Mouse (Mus musculus): ENCODE results near the gene Tnni3k. TPM values are rescaled to one million over a fixed set of nuclear protein-coding genes. Genes with fewer than 3 reads are reported as not detected.

Gene Tnni3k
- polyA plus RNA-seq, 1 experiment from 2014 or later = not detected

DNA sequence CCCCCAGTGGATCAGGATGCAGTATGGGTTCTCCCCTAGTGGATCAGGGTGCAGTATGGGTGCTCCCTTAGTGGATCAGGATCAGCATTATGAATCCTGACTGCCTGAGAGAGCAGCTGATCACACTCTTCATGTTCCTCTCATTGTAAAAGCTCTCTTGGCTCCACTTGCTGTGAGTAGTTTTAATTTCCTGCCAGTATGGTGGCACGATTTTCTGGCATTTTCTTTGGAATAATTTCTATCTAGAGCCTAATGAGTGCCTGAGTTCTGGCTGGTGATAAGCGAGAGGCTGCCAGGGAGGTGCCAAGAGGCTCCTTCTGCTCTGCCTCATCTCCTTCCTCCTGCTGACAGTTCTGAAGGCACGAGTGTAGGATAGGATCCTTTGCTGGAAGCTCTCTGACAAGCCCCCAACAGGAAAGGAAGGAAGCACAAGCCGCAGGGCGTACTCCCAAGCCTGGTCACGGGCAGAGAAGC is 109.5 kb downstream of the Tnni3k start:
- no peak for ATAC-seq (ENCODE audit: insufficient number of reproducible peaks, insufficient read depth, low FRiP score, low TSS enrichment, low read depth)
- H3K9ac ChIP-seq (replicated peaks) = no peak overlapping the region
- H3K9me3 ChIP-seq = no peaks in the 10 kb centered on the region
- WGBS = 75% methylated on average over 6 of the region's 6 CpGs
- H3K36me3 ChIP-seq = no peaks in the 10 kb centered on the region
- H3K4me1 ChIP-seq (replicated peaks) = no peaks in the 10 kb centered on the region
- H3K4me2 ChIP-seq = no peak overlapping the region
- no peaks in the 10 kb centered on the region for H3K27me3 ChIP-seq
- no peak overlapping the region for H3K4me3 ChIP-seq (replicated peaks)
- no peak overlapping the region for H3K27ac ChIP-seq

DNA sequence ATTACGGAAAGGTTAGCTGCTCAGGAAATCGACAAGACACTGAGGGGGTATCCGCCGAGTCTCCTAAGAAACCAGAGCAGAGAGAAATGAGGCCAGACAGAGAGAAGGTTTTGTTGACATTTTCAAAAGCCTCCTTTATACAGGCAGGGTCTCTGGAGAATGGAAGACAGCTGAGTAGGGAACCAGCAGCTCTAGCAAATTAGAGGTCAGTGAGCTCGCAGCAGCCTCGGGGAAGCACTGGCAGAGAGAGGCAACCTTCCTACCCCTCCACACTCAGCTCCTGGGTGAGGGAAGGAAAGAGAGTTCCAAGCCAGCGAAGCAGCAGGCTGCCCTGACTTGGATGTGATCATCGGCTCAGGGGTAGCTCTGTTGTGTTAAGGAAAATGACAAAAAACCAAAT is 127.5 kb downstream of the Tnni3k start:
- no peaks in the 10 kb centered on the region for H3K4me1 ChIP-seq (replicated peaks)

DNA sequence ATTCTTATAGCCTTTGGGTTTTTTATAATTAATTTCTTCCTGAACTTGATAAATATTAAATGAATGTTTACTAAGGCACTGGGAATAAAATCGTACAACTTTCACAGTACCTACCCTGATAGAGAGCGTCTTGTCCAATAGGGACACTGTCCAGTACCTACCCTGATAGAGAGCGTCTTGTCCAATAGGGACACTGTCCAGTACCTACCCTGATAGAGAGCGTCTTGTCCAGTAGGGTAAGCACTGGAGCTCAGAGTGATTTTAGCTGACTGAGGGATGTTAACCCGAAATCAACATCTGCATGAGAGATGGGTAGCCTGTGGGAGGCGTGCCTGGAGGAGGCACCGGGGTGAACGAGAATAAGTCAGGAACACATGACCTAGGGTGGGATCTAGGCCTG is 130.3 kb downstream of the Tnni3k start:
- no peak overlapping the region for H3K27ac ChIP-seq
- no peak overlapping the region for H3K4me3 ChIP-seq (replicated peaks)
- H3K4me1 ChIP-seq (replicated peaks) = no peaks in the 10 kb centered on the region
- no peaks in the 10 kb centered on the region for H3K36me3 ChIP-seq
- no peak for ATAC-seq (ENCODE audit: insufficient number of reproducible peaks, insufficient read depth, low FRiP score, low TSS enrichment, low read depth)
- no peaks in the 10 kb centered on the region for H3K27me3 ChIP-seq
- H3K9ac ChIP-seq (replicated peaks) = no peak overlapping the region
- no peaks in the 10 kb centered on the region for H3K9me3 ChIP-seq
- H3K4me2 ChIP-seq = no peak overlapping the region
- 91% methylated on average over 8 of the region's 8 CpGs for whole genome bisulfite sequencing

More for the DNA sequence above, 127.5 kb downstream of the Tnni3k start:
- Histone ChIP-seq H3K4me2 (no peak overlapping the region), H3K9me3 (no peaks in the 10 kb centered on the region), H3K9ac (replicated peaks) (no peak overlapping the region), H3K27me3 (no peaks in the 10 kb centered on the region), H3K27ac (no peak overlapping the region), H3K4me3 (replicated peaks) (no peak overlapping the region), H3K36me3 (no peaks in the 10 kb centered on the region)
- no peak for ATAC-seq (ENCODE audit: insufficient number of reproducible peaks, insufficient read depth, low FRiP score, low TSS enrichment, low read depth)
- WGBS = 67% methylated on average over 8 of the region's 8 CpGs

DNA sequence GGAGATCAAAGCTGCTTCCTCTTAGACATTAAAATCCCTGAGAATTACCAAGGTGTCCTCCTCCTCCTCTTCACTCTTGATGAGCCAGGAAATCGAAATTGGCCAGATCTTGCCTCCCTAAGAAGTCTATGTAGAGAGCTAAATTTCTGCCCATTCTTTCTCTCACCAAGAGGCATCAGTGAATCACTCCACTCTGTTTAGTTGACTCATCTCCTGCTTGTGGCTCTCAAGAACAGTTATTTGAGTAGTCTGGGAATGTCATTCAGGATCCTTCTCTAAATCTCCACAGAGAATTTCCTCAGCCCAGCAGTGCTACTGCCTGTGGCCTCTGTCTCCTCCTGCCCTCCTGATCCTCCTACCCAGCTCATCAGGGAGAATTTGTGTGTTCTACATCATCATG is 139.6 kb downstream of the Tnni3k start:
- H3K27me3 ChIP-seq = no peaks in the 10 kb centered on the region
- 79% methylated on average over 1 of the region's 1 CpGs for WGBS
- H3K9me3 ChIP-seq = no peaks in the 10 kb centered on the region
- ATAC-seq (ENCODE audit: insufficient number of reproducible peaks, insufficient read depth, low FRiP score, low TSS enrichment, low read depth) = no peak
- no peak overlapping the region for H3K4me2 ChIP-seq
- H3K36me3 ChIP-seq = no peaks in the 10 kb centered on the region
- H3K9ac ChIP-seq (replicated peaks) = no peak overlapping the region
- H3K4me1 ChIP-seq (replicated peaks) = no peaks in the 10 kb centered on the region
- no peak overlapping the region for H3K27ac ChIP-seq
- H3K4me3 ChIP-seq (replicated peaks) = no peak overlapping the region

DNA sequence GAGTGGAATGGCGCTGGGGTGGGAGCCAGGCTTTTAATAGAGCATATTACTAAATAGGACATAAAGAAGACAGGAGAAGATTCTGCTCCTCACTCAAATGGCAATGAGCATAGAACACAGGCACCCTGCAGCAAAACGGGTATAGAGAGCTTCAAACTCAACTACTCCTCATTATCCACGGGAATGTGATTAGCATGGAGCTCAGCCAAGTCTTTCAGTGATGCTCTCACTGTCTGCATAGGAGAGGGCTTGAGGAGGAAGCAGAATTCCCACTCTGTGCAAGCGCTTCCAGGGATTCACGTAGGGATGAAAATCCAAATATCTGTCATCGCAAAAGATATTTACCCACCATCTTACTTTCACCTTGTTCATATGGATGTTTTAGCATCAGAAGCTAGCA is 141.6 kb downstream of the Tnni3k start:
- WGBS = 66% methylated on average over 6 of the region's 6 CpGs
- no peak overlapping the region for H3K4me2 ChIP-seq
- H3K4me1 ChIP-seq (replicated peaks) = no peaks in the 10 kb centered on the region
- no peaks in the 10 kb centered on the region for H3K9me3 ChIP-seq
- H3K27me3 ChIP-seq = no peaks in the 10 kb centered on the region
- H3K4me3 ChIP-seq (replicated peaks) = no peak overlapping the region
- ATAC-seq (ENCODE audit: insufficient number of reproducible peaks, insufficient read depth, low FRiP score, low TSS enrichment, low read depth) = no peak
- no peak overlapping the region for H3K27ac ChIP-seq
- no peak overlapping the region for H3K9ac ChIP-seq (replicated peaks)
- no peaks in the 10 kb centered on the region for H3K36me3 ChIP-seq

DNA sequence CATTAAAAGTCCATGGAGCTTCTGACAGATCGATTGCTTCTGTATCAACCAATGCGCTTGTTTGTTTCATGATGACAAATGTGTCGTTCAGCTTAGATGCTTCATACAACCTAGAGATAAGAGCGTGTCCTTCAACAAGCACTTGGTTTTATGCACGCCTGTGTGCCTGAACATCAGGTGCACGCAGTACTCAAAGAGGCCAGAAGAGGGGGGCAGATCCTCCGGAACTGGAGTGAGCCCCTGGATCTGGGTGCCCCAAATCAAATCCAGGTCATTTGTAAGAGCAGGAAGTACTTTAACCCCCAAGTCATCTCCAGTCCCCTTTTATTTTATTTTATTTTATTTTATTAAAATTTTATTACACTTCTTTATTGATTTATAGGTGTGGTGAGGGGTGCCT is 158.5 kb downstream of the Tnni3k start:
- Histone ChIP-seq H3K27me3 (no peaks in the 10 kb centered on the region), H3K4me1 (replicated peaks) (no peaks in the 10 kb centered on the region), H3K9ac (replicated peaks) (no peak overlapping the region), H3K36me3 (no peaks in the 10 kb centered on the region), H3K27ac (no peak overlapping the region), H3K4me3 (replicated peaks) (no peak overlapping the region), H3K4me2 (no peak overlapping the region), H3K9me3 (no peaks in the 10 kb centered on the region)
- WGBS = 65% methylated on average over 7 of the region's 7 CpGs
- ATAC-seq (ENCODE audit: insufficient number of reproducible peaks, insufficient read depth, low FRiP score, low TSS enrichment, low read depth) = no peak

DNA sequence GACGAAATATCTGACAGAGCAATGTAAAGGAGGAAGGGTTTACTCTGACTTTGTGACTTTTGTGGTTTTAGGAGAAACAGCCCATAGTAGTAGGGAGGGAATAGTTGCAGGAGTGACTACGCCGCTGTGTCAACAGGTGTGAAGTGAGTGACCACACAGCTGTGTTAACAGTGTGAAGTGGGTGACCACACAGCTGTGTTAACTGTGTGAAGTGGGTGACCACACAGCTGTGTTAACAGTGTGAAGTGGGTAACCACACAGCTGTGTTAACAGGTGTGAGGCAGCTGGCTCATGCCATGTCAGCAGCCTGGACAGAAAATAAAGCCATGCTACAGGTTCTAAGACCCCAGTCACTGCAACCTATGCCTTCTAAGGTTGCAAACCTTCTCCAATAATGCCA is 162.0 kb downstream of the Tnni3k start:
- Histone ChIP-seq H3K36me3 (no peaks in the 10 kb centered on the region), H3K4me2 (no peak overlapping the region), H3K9ac (replicated peaks) (no peak overlapping the region), H3K9me3 (no peaks in the 10 kb centered on the region), H3K27me3 (no peaks in the 10 kb centered on the region), H3K27ac (no peak overlapping the region), H3K4me1 (replicated peaks) (no peaks in the 10 kb centered on the region), H3K4me3 (replicated peaks) (no peak overlapping the region)
- ATAC-seq (ENCODE audit: insufficient number of reproducible peaks, insufficient read depth, low FRiP score, low TSS enrichment, low read depth) = no peak
- 87% methylated on average over 3 of the region's 3 CpGs for WGBS

DNA sequence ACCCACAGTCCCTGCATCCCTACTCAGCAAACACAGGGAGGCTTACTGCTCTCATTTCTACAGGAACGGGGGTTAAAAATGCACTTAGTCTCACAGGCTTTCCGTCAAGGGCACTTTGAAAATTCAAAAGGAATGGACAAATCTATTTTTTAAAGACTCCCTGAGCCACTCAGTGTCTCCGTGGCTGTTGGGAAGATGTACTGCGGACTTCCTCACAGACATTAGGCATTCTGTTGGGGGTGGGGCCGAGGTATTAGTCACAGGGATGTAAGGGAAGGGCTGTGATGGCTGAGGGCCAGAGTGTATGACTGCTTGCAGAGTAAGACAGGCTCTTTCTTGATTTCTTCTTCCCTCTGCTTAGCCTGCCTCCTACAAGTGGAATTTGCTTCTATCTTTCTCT is 169.8 kb downstream of the Tnni3k start:
- no peak for ATAC-seq (ENCODE audit: insufficient number of reproducible peaks, insufficient read depth, low FRiP score, low TSS enrichment, low read depth)
- Histone ChIP-seq H3K36me3 (no peaks in the 10 kb centered on the region), H3K4me2 (no peak overlapping the region), H3K9ac (replicated peaks) (no peak overlapping the region), H3K4me3 (replicated peaks) (no peak overlapping the region), H3K27me3 (no peaks in the 10 kb centered on the region), H3K9me3 (no peaks in the 10 kb centered on the region), H3K27ac (no peak overlapping the region), H3K4me1 (replicated peaks) (0 out of 2 replicates have a peak, but pooled peaks cover 3% of the 10 kb centered on the region)
- WGBS = 38% methylated on average over 5 of the region's 5 CpGs

DNA sequence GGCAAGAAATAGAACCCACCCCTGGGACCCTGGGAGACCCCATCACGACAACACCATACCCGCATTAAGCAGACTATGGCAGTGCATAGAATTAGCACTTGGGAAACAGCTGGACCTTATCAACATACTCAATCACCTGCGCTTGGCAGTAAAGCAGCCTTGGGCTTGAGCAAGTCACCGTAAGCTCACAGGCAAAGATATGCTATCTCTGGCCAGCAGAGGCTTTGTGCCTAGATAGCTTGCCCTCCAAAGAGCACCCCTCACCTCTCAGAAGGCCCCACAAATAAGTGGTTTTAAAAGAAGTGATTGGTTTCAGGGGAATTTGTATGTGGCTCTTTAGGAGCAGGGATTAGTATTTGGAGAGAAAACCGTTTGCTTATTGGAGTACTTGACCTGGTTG is 170.2 kb downstream of the Tnni3k start:
- WGBS = 25% methylated on average over 5 of the region's 5 CpGs
- H3K36me3 ChIP-seq = no peaks in the 10 kb centered on the region
- H3K4me3 ChIP-seq (replicated peaks) = no peak overlapping the region
- H3K9ac ChIP-seq (replicated peaks) = no peak overlapping the region
- H3K9me3 ChIP-seq = no peaks in the 10 kb centered on the region
- H3K4me1 ChIP-seq (replicated peaks) = 0 out of 2 replicates have a peak, but pooled peaks cover 3% of the 10 kb centered on the region
- no peak; the same call in 1 of the 2 replicates for ATAC-seq (ENCODE audit: insufficient number of reproducible peaks, insufficient read depth, low FRiP score, low TSS enrichment, low read depth)
- no peaks in the 10 kb centered on the region for H3K27me3 ChIP-seq
- no peak overlapping the region for H3K27ac ChIP-seq
- H3K4me2 ChIP-seq = no peak overlapping the region

DNA sequence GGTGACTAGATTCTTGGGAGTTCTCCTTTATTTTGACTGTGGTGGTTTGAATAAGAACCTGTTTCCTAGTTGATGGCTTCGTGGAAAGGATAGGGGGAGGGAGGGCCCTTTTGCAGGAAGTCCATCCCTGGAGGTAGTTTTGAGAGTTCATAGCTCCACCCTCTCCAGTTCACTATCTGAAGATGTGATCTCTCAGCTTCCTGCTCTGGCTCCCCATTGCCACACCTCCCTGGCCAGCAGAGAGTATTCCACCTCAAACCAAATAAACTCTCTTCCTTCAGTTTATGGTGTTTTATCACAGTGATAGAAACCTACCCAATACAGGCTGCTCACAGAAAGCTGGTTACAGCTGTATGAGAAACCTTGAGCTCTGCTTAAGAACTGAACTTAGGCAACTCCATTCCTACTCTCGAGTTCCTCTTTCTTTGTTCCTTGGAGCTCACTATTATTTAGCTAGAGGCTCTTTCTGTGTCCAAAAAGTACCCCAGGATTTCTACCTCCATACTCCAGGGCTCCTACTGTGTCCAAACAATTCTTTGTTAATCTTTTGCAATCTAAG is 173.7 kb downstream of the Tnni3k start:
- no peak overlapping the region for H3K27ac ChIP-seq
- no peaks in the 10 kb centered on the region for H3K36me3 ChIP-seq
- no peaks in the 10 kb centered on the region for H3K27me3 ChIP-seq
- H3K4me1 ChIP-seq (replicated peaks) = 0 out of 2 replicates have a peak, but pooled peaks cover 3% of the 10 kb centered on the region
- ATAC-seq (ENCODE audit: insufficient number of reproducible peaks, insufficient read depth, low FRiP score, low TSS enrichment, low read depth) = no peak
- WGBS = 77% methylated on average over 2 of the region's 2 CpGs
- no peak overlapping the region for H3K4me2 ChIP-seq
- no peaks in the 10 kb centered on the region for H3K9me3 ChIP-seq
- no peak overlapping the region for H3K9ac ChIP-seq (replicated peaks)
- no peak overlapping the region for H3K4me3 ChIP-seq (replicated peaks)

DNA sequence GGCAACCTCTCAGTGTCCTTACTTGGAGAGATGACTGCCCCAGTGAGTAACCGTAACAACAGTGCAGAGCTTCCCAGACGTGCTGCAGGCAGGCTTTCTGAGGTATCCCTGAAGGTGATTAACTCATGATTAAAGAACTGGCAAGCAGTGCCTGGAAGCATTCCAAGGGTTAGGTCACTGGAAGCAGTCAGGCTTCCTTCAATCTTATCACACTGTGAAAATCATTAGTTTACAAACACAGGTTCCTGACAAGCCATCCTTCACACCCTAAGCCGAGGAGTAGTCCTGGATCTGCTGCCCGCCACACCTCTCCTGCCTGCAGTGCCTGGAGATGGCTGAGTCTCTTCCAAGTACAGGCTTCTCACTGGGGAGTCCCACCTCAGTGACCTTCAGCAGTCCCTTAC is 174.7 kb downstream of the Tnni3k start:
- H3K27me3 ChIP-seq = no peaks in the 10 kb centered on the region
- no peak for ATAC-seq (ENCODE audit: insufficient number of reproducible peaks, insufficient read depth, low FRiP score, low TSS enrichment, low read depth)
- no peak overlapping the region for H3K27ac ChIP-seq
- H3K9ac ChIP-seq (replicated peaks) = no peak overlapping the region
- 0 out of 2 replicates have a peak, but pooled peaks cover 3% of the 10 kb centered on the region for H3K4me1 ChIP-seq (replicated peaks)
- no peaks in the 10 kb centered on the region for H3K36me3 ChIP-seq
- H3K4me2 ChIP-seq = no peak overlapping the region
- no peaks in the 10 kb centered on the region for H3K9me3 ChIP-seq
- 19% methylated on average over 4 of the region's 4 CpGs for WGBS
- no peak overlapping the region for H3K4me3 ChIP-seq (replicated peaks)

DNA sequence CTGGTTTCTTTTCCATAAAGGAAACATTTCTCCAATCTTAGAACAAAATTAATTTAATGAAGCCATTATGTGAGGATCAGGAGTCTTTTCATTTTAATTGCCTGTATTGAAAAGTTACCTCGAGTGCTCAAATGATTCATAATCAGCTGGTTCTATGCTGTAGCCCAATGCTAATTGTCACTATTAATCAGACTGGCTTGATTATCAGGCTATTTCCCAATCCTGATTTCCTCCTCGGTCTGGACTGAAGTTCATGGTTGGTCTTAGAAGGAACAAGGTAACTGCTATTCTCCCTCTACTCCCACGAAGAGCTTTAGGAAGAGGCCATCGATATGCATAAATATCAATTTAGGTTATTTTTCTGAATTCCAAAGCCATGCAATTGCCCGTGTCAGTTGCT is 175.1 kb downstream of the Tnni3k start:
- Histone ChIP-seq H3K36me3 (no peaks in the 10 kb centered on the region), H3K9ac (replicated peaks) (no peak overlapping the region), H3K9me3 (no peaks in the 10 kb centered on the region), H3K4me2 (no peak overlapping the region), H3K27me3 (no peaks in the 10 kb centered on the region), H3K4me1 (replicated peaks) (0 out of 2 replicates have a peak, but pooled peaks cover 2% of the 10 kb centered on the region), H3K27ac (no peak overlapping the region), H3K4me3 (replicated peaks) (no peak overlapping the region)
- 66% methylated on average over 5 of the region's 5 CpGs for WGBS
- no peak for ATAC-seq (ENCODE audit: insufficient number of reproducible peaks, insufficient read depth, low FRiP score, low TSS enrichment, low read depth)
